Mouse (Mus musculus) limb, embryonic 11.5 days (tissue): ENCODE data around the gene Gm49405. TPM values are rescaled to one million over a fixed set of nuclear protein-coding genes. Genes with fewer than 3 reads are reported as not detected.

Experiments used
- ATAC-seq: fragments of 200-750 bp; cut with Nextera tagmentation; 2 replicates; pipeline ENCODE4 v1.8.0; 2017; ENCODE audit warnings: low read depth; ENCODE audit not compliant: insufficient number of reproducible peaks, low FRiP score, low TSS enrichment
- DNase-seq: peaks from one replicate; pipeline ENCODE4 v3.0.0-alpha.2; 2015; ENCODE audit warnings: low spot score
- H3K27ac ChIP-seq: fragments of 300-500 bp; sonication (generic); replicated peaks from 2 replicates; pipeline ENCODE4 v1.5.1; 2014; ENCODE audit warnings: low read depth, mild to moderate bottlenecking, low read length
- H3K27me3 ChIP-seq: fragments of 300-500 bp; sonication (generic); 2 replicates; pipeline ENCODE4 v1.6.1; 2014; ENCODE audit warnings: mild to moderate bottlenecking, low read length, mixed read lengths; ENCODE audit not compliant: control insufficient read depth, insufficient read depth
- H3K36me3 ChIP-seq: fragments of 300-500 bp; sonication (generic); 2 replicates; pipeline ENCODE4 v1.6.1; 2014; ENCODE audit warnings: mild to moderate bottlenecking, low read length, moderate library complexity, mixed read lengths; ENCODE audit not compliant: control insufficient read depth, insufficient read depth
- H3K4me1 ChIP-seq: fragments of 300-500 bp; sonication (generic); 2 replicates; pipeline ENCODE4 v1.6.1; 2014; ENCODE audit warnings: low read length, mixed read lengths; ENCODE audit not compliant: control insufficient read depth, insufficient read depth
- H3K4me2 ChIP-seq: fragments of 300-500 bp; sonication (generic); 2 replicates; pipeline ENCODE4 v1.6.1; 2014; ENCODE audit warnings: low read depth, mild to moderate bottlenecking, moderate library complexity; ENCODE audit not compliant: severe bottlenecking
- H3K4me3 ChIP-seq: fragments of 300-500 bp; sonication (generic); 2 replicates; pipeline ENCODE4 v1.5.1; 2014; ENCODE audit warnings: low read depth, low read length
- H3K9ac ChIP-seq: fragments of 300-500 bp; sonication (generic); 2 replicates; pipeline ENCODE4 v1.6.1; 2014; ENCODE audit warnings: mild to moderate bottlenecking, low read length
- H3K9me3 ChIP-seq: fragments of 300-500 bp; sonication (generic); 2 replicates; pipeline ENCODE4 v1.6.1; 2016; ENCODE audit warnings: low read length; ENCODE audit not compliant: control insufficient read depth
- WGBS: fragments of 180-500 bp; shearing (Covaris S2); extraction: QIAGEN DNeasy Blood & Tissue Kit; methylation state at CpG from one replicate; pipeline ENCODE4 v1.1.7; 2014; 5-methylcytosine and 5-hydroxymethylcytosine counted together
- polyA plus RNA-seq: library from polyadenylated mRNA; unstranded; fragments of >200 nt; fragmentation: Nextera tagmentation; extraction: Ambion mirVana; gene quantifications from 2 replicates; pipeline ENCODE4 v1.2.1, GENCODE M21; 2014

Gm49405 gene
- polyA plus RNA-seq, 1 experiment from 2014 or later: 2.5 TPM

GRCm38 (mm10) chr19:3990804-3991203 lies 9.6 kb upstream of the Gm49405 start:
- H3K4me1 ChIP-seq: 0 out of 2 replicates have a peak, but pooled peaks cover 2% of the 10 kb centered on the region
- H3K27me3 ChIP-seq: no peaks in the 10 kb centered on the region
- H3K4me2 ChIP-seq: no peak overlapping the region
- DNase-seq (no peak), ATAC-seq (no peak)
- WGBS: 18% methylated on average over 6 of the region's 6 CpGs
- H3K9ac ChIP-seq: no peak overlapping the region; the same call in 1 of the 2 replicates
- H3K36me3 ChIP-seq: no peaks in the 10 kb centered on the region
- H3K4me3 ChIP-seq: no peak overlapping the region
- H3K9me3 ChIP-seq: no peaks in the 10 kb centered on the region
- no peak overlapping the region for H3K27ac ChIP-seq

GRCm38 (mm10) chr19:3991562-3991961 lies 8.9 kb upstream of the Gm49405 start:
- H3K27ac ChIP-seq: no peak overlapping the region
- no peak for ATAC-seq
- H3K4me1 ChIP-seq: no peaks in the 10 kb centered on the region
- H3K9me3 ChIP-seq: no peaks in the 10 kb centered on the region
- 96% methylated on average over 3 of the region's 3 CpGs for whole genome bisulfite sequencing
- H3K9ac ChIP-seq: no peak overlapping the region
- no peak overlapping the region for H3K4me3 ChIP-seq
- no peaks in the 10 kb centered on the region for H3K36me3 ChIP-seq
- DNase-seq: no peak
- no peak overlapping the region for H3K4me2 ChIP-seq
- no peaks in the 10 kb centered on the region for H3K27me3 ChIP-seq

DNA sequence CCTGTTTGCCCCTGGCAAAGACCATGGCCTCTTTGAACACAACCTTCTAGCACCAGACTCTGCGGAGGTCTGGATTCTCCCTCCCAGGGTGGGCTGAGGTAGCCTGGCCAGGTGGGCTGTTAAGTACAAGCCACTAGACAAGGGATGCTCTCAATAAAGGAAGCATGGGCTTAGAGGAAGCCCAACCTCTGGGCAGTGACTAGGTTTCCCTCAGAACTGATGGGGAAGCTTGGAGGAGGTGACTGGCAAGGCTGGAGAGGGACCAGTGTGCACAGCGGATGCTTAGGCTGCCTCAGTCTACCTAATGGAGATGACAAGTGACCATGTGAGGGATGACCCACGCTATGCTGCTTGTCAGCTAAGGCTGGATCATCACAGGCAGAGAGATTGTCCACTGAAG lies 8.5 kb upstream of the Gm49405 start:
- no peaks in the 10 kb centered on the region for H3K27me3 ChIP-seq
- H3K9me3 ChIP-seq: no peaks in the 10 kb centered on the region
- no peaks in the 10 kb centered on the region for H3K4me1 ChIP-seq
- 87% methylated on average over 3 of the region's 3 CpGs for WGBS
- H3K9ac ChIP-seq: no peak overlapping the region
- H3K36me3 ChIP-seq: no peaks in the 10 kb centered on the region
- no peak overlapping the region for H3K4me2 ChIP-seq
- H3K4me3 ChIP-seq: no peak overlapping the region
- DNase-seq: no peak
- H3K27ac ChIP-seq: no peak overlapping the region
- no peak for ATAC-seq

GRCm38 (mm10) chr19:3992416-3992815 lies 8.0 kb upstream of the Gm49405 start, which contains the start of gene Tbx10:
Gene Tbx10 (plus strand): TSS chr19:3992752.
- WGBS: 54% methylated on average over 5 of the region's 5 CpGs
- Histone ChIP-seq H3K27me3 (no peaks in the 10 kb centered on the region), H3K4me2 (no peak within 1 kb of the TSS), H3K9ac (no peak within 1 kb of the TSS), H3K27ac (no peak within 1 kb of the TSS), H3K36me3 (no peaks in the 10 kb centered on the region), H3K4me1 (no peaks in the 10 kb centered on the region), H3K4me3 (no peak within 1 kb of the TSS), H3K9me3 (no peaks in the 10 kb centered on the region)
- DNase-seq (no peak), ATAC-seq (no peak)

- no peak overlapping the region for H3K4me2 ChIP-seq
- H3K27me3 ChIP-seq: no peaks in the 10 kb centered on the region
- DNase-seq (no peak), ATAC-seq (no peak)
- no peak overlapping the region for H3K9ac ChIP-seq
- no peaks in the 10 kb centered on the region for H3K4me1 ChIP-seq
- WGBS: 74% methylated on average over 6 of the region's 6 CpGs
- no peaks in the 10 kb centered on the region for H3K9me3 ChIP-seq
- H3K4me3 ChIP-seq: no peak overlapping the region
- no peak overlapping the region for H3K27ac ChIP-seq
- no peaks in the 10 kb centered on the region for H3K36me3 ChIP-seq
Observed at GRCm38 (mm10) chr19:3994932-3995331, 5.5 kb upstream of the Gm49405 start.

GRCm38 (mm10) chr19:3995505-3995904 lies 4.9 kb upstream of the Gm49405 start:
- Histone ChIP-seq H3K9ac (no peak overlapping the region), H3K4me2 (no peak overlapping the region), H3K9me3 (no peaks in the 10 kb centered on the region), H3K4me1 (no peaks in the 10 kb centered on the region), H3K36me3 (no peaks in the 10 kb centered on the region), H3K27ac (no peak overlapping the region), H3K27me3 (no peaks in the 10 kb centered on the region), H3K4me3 (no peak overlapping the region)
- ATAC-seq (no peak), DNase-seq (no peak)
- WGBS: 91% methylated on average over 3 of the region's 3 CpGs

DNA sequence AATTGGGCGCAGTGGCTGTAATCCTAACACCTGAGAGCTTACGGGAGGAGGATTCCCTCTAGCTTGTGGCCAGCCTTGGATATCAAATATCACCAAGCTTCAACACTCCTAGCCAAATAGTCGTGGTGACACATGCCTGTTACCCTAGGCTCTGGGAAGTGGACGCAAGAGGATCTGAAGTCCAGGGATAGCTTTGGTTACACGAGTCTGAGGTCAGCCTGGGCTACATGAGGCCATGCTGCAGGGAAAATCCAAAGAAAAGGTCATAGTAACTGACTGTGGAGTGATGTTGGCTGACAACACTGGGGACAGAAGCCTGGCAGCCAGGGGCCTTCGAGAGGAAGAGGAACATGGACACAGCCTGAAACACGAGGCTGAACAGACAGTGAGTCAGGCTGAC lies 4.3 kb upstream of the Gm49405 start:
- H3K4me1 ChIP-seq: peaks cover 1% of the 10 kb centered on the region
- H3K36me3 ChIP-seq: no peaks in the 10 kb centered on the region
- H3K27ac ChIP-seq: no peak overlapping the region
- no peak overlapping the region for H3K4me3 ChIP-seq
- H3K9me3 ChIP-seq: no peaks in the 10 kb centered on the region
- H3K27me3 ChIP-seq: no peaks in the 10 kb centered on the region
- H3K9ac ChIP-seq: no peak overlapping the region
- DNase-seq (no peak), ATAC-seq (no peak)
- WGBS: 67% methylated on average over 7 of the region's 7 CpGs
- no peak overlapping the region for H3K4me2 ChIP-seq

GRCm38 (mm10) chr19:3996747-3997146 lies 3.7 kb upstream of the Gm49405 start:
- Histone ChIP-seq H3K27me3 (no peaks in the 10 kb centered on the region), H3K4me1 (peaks cover 8% of the 10 kb centered on the region), H3K27ac (no peak overlapping the region), H3K9me3 (no peaks in the 10 kb centered on the region), H3K4me2 (no peak overlapping the region), H3K4me3 (no peak overlapping the region), H3K36me3 (no peaks in the 10 kb centered on the region), H3K9ac (no peak overlapping the region)
- 90% methylated on average over 8 of the region's 8 CpGs for WGBS
- ATAC-seq (no peak), DNase-seq (no peak)

DNA sequence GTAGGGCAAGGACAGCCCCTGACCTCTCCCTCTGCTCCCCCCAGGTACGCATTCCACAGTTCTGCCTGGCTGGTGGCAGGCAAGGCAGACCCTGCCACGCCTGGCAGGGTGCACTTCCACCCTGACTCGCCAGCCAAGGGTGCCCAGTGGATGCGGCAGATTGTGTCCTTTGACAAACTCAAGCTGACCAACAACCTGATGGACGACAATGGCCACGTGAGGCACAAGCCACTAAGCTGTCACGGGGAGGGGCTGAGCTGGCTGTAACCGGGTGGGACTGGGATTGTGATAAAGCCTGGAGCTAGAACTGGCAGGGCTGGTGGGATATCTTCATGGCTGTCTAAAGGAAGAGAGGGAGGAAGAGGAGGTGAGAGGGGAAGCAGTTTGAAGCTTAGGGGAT lies 3.2 kb upstream of the Gm49405 start:
- no peaks in the 10 kb centered on the region for H3K9me3 ChIP-seq
- ATAC-seq (no peak), DNase-seq (no peak)
- H3K27ac ChIP-seq: no peak overlapping the region
- H3K4me3 ChIP-seq: no peak overlapping the region
- H3K9ac ChIP-seq: no peak overlapping the region
- no peaks in the 10 kb centered on the region for H3K36me3 ChIP-seq
- no peaks in the 10 kb centered on the region for H3K27me3 ChIP-seq
- H3K4me1 ChIP-seq: peaks cover 8% of the 10 kb centered on the region
- H3K4me2 ChIP-seq: no peak overlapping the region
- WGBS: 70% methylated on average over 8 of the region's 8 CpGs
